22 mouse cellular contexts compared by ENCODE assay signal in the genomic region with DNA sequence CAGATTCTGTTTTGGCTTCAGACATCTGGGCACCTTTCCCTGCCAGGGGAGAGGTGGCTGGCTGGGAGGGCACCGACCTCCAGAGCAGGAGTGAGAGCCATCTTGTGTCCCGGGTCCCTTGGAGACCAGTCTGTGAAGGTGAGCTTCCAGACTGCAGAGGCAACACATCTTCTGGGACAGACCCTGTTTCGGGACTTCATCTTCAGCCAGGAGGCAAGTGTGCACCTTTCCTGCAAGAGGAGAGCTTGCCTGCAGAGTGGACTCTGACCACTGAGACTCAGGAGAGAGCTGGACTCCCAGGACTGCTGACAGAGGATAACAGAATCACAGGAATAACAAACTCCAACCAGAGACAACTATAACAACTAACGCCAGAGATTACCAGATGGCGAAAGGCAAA.
"Had no signal": no experiment of that assay in that cellular context is flagged by ENCODE, and none has a peak within 500 bp of the region (broad histone marks: within the 10 kb centered on the region; RNA-seq: fewer than 3 reads in every experiment).

No protein-coding gene starts in this region.

- H3K27me3 ChIP-seq: intestine, embryonic 15.5 days; limb, embryonic 13.5 days; liver, embryonic 12.5 days; liver, embryonic 15.5 days; lung, embryonic 15.5 days; megakaryocyte, embryonic 14.5 days; midbrain, embryonic 13.5 days; neural tube, embryonic 13.5 days; stomach, embryonic 15.5 days had no signal

- H3K36me3 ChIP-seq: intestine, embryonic 15.5 days; limb, embryonic 10.5 days; limb, embryonic 13.5 days; liver, embryonic 12.5 days; liver, embryonic 15.5 days; lung, embryonic 15.5 days; midbrain, embryonic 10.5 days; midbrain, embryonic 13.5 days; neural tube, embryonic 13.5 days; stomach, embryonic 15.5 days had no signal

- H3K27ac ChIP-seq: intestine, embryonic 15.5 days; kidney, postnatal 0 days; limb, embryonic 10.5 days; limb, embryonic 13.5 days; liver, embryonic 12.5 days; liver, embryonic 15.5 days; lung, embryonic 15.5 days; midbrain, embryonic 10.5 days; midbrain, embryonic 13.5 days; neural tube, embryonic 13.5 days; stomach, embryonic 15.5 days had no signal

- H3K9me3 ChIP-seq: intestine, embryonic 15.5 days; limb, embryonic 10.5 days; limb, embryonic 13.5 days; liver, embryonic 12.5 days; liver, embryonic 15.5 days; lung, embryonic 15.5 days; midbrain, embryonic 10.5 days; midbrain, embryonic 13.5 days; neural tube, embryonic 13.5 days; stomach, embryonic 15.5 days had no signal

- ATAC-seq: intestine, embryonic 15.5 days; liver, embryonic 12.5 days; midbrain, embryonic 16.5 days had no signal

- H3K4me1 ChIP-seq: intestine, embryonic 15.5 days; limb, embryonic 10.5 days; limb, embryonic 13.5 days; liver, embryonic 12.5 days; liver, embryonic 15.5 days; lung, embryonic 15.5 days; megakaryocyte, embryonic 14.5 days; midbrain, embryonic 10.5 days; midbrain, embryonic 13.5 days; stomach, embryonic 15.5 days had no signal

- H3K4me2 ChIP-seq: intestine, embryonic 15.5 days; limb, embryonic 13.5 days; liver, embryonic 12.5 days; liver, embryonic 15.5 days; lung, embryonic 15.5 days; midbrain, embryonic 13.5 days; neural tube, embryonic 13.5 days; stomach, embryonic 15.5 days had no signal

- H3K9ac ChIP-seq: intestine, embryonic 15.5 days; limb, embryonic 13.5 days; liver, embryonic 12.5 days; liver, embryonic 15.5 days; lung, embryonic 15.5 days; midbrain, embryonic 13.5 days; neural tube, embryonic 13.5 days; stomach, embryonic 15.5 days had no signal

- H3K4me3 ChIP-seq: intestine, embryonic 15.5 days; limb, embryonic 10.5 days; limb, embryonic 13.5 days; liver, embryonic 12.5 days; liver, embryonic 15.5 days; lung, embryonic 15.5 days; megakaryocyte, embryonic 14.5 days; midbrain, embryonic 10.5 days; midbrain, embryonic 13.5 days; myocyte; neural tube, embryonic 13.5 days; stomach, embryonic 15.5 days had no signal

- DNase-seq: liver; lung, adult 18-20 months; lung, postnatal 10 days; lung, postnatal 36 days; retina, postnatal 1 day; right cerebral cortex, postnatal 25 days; spleen, adult 18-20 months; thymus, postnatal 25 days had no signal
